Mouse (Mus musculus) olfactory bulb, adult 2 months (tissue): ENCODE results near the gene Knop1.

ENCODE experiments used
- CTCF ChIP-seq: fragments of 200-500 bp; IDR thresholded peaks from 2 replicates; pipeline ENCODE4 v1.5.1; 2012; ENCODE audit warnings: low read depth, mild to moderate bottlenecking, low read length, moderate library complexity; ENCODE audit not compliant: insufficient read depth
- POLR2A ChIP-seq: fragments of 200-500 bp; IDR thresholded peaks from 2 replicates; pipeline ENCODE4 v1.6.1; 2012; ENCODE audit warnings: mild to moderate bottlenecking, low read depth, low read length, moderate library complexity; ENCODE audit not compliant: insufficient read depth

DNA sequence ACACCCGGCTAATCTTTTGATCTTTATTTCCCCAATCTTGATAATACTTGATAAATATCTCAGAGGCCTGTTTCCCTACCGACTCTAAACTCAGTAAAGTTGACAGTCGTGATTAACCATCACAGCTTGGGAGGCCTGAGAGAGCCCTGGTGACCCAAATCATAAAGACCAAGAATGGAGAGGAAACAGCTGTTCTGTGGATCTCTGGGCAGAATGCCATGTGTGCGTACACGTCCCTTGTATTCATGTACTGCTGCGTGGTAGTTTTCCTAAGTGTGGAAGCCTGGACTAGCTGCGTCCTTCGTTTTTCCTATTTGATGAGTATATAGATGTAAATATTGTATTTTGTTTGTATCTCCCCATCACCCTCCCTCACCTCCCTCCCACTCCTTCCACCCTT lies 48.2 kb downstream of the Knop1 start:
- no peak for TF ChIP-seq CTCF
- no peak for TF ChIP-seq POLR2A
